Mouse (Mus musculus): ENCODE data around the gene Glis3.

DNA sequence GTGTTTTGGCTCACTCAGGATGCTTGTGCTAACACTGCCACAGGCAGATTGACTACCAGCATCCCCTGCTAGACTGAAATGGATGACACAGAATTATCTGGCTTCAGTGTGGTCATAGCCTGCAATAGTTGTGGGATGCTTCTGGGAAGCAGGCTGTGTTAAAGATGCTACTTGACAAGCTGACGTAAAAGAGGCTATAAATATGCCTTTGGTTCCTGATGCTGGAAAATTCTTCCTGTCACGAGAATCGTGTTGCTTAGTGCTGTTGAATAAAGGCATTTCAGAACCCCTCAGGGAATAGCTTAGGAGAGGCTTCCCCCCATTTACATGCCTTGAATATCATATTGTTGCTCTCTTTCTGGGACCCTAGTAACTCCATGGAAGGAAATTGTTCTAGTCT is 271.1 kb downstream of the Glis3 start:
- TF ChIP-seq CTCF (IDR thresholded peaks at IDR 0.05; ENCODE audit: low read depth) (no peak), EP300 (IDR thresholded peaks at IDR 0.05; ENCODE audit: low read depth) (no peak)
